Mouse (Mus musculus) testis, adult 2 months (tissue): ENCODE measurements around the gene Nfix.

ENCODE experiments used
- CTCF ChIP-seq: fragments of 200-500 bp; IDR thresholded peaks from 2 replicates; pipeline ENCODE4 v1.5.1; 2012; ENCODE audit warnings: low read depth, mild to moderate bottlenecking, inconsistent platforms, low read length, moderate library complexity; ENCODE audit not compliant: control insufficient read depth, insufficient read depth, insufficient replicate concordance
- POLR2A ChIP-seq: fragments of 200-500 bp; IDR thresholded peaks from 2 replicates; pipeline ENCODE4 v1.6.1; 2012; ENCODE audit warnings: low read depth, mild to moderate bottlenecking, inconsistent platforms, low read length, moderate library complexity; ENCODE audit not compliant: control insufficient read depth

GRCm38 (mm10) chr8:84781686-84782505 lies 18.2 kb downstream of the Nfix start:
- no peak for TF ChIP-seq POLR2A
- TF ChIP-seq CTCF, result no peak
